Mouse (Mus musculus) erythroblast, embryonic 14.5 days (primary cell): ENCODE measurements around the gene Nmrk1.

Source experiments
- GATA1 ChIP-seq: IDR thresholded peaks from 2 replicates; pipeline ENCODE4 v1.6.1; 2012; ENCODE audit warnings: low read length, inconsistent platforms, mixed read lengths
- TAL1 ChIP-seq: IDR thresholded peaks from 3 replicates; pipeline ENCODE4 v1.6.1; 2012; ENCODE audit warnings: low read length, inconsistent platforms, mixed read lengths

DNA sequence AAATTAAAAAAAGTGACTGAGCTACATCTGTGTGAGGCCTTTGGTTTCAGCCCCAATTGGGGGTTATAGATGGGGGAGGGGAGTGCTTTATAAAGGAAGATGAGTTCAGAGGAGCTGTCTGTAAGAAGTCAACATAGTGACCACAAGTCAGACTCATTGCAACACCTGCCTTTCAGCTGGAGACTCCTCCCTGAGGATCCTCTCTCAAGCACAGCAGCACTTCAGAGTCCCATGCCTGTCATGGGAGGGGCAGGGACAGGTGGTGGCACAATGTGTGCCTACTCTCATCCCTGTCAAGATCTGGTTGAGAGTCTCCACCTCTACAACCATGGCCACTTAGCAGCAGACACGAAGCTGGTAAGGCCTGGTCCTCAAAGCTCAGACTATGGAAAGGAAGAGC is 12.1 kb upstream of the Nmrk1 start:
- TF ChIP-seq GATA1 (no peak), TAL1 (no peak)
